Mouse (Mus musculus): Measurements from ENCODE around the gene Tnk1.

Tnk1 gene

GRCm38 (mm10) chr11:69838714-69839104, 19.8 kb downstream of the Tnk1 start:
- CTCF ChIA-PET: interaction anchor here in 2 of 4 experiments (1.1 to 1.9 kb wide), 10 partner anchors 8 to 363 kb away, joined by 3 to 16 read pairs (median 4); partner anchors contain the start of gene Tmem95 (in 1 of the 2)

GRCm38 (mm10) chr11:69837952-69838713, 20.4 kb downstream of the Tnk1 start, which contains the start of gene Tmem256:
Gene Tmem256, plus strand, starts transcription at chr11:69838514.
- ChIA-PET CTCF (interaction anchor here in 3 of 4 experiments (0.5 to 1.9 kb wide), 22 partner anchors 9 to 809 kb away, joined by 3 to 16 read pairs (median 4); partner anchors contain the start of genes 2810408A11Rik (in 1 of the 3), Fxr2 (in 1 of the 3), Neurl4 (in 1 of the 3) and Rnf167 (in 1 of the 3)), POLR2A (interaction anchor here (0.6 to 4.2 kb wide), 128 partner anchors 9 to 809 kb away, joined by 3 to 83 read pairs (median 5); partner anchors contain the start of genes Eif5a (in 3 of the 4), Tmem102 (in 3 of the 4), Tnk1 (in 3 of the 4) and 2810408A11Rik (in 2 of the 4))

More at GRCm38 (mm10) chr11:69838714-69839104, 19.8 kb downstream of the Tnk1 start:
- POLR2A ChIA-PET: interaction anchor here in 3 of 4 experiments (0.6 to 4.2 kb wide), 79 partner anchors 8 to 470 kb away, joined by 3 to 83 read pairs (median 9); partner anchors contain the start of genes Eif5a (in 3 of the 3), Tmem102 (in 3 of the 3), 2810408A11Rik (in 2 of the 3) and Ctdnep1 (in 2 of the 3)

- CTCF ChIA-PET: interaction anchor here in 2 of 4 experiments (0.6 to 1.9 kb wide), 24 partner anchors 9 to 809 kb away, joined by 3 to 16 read pairs (median 4); partner anchors contain the start of genes 2810408A11Rik (in 1 of the 2), Fxr2 (in 1 of the 2), Neurl4 (in 1 of the 2) and Rnf167 (in 1 of the 2)
- POLR2A ChIA-PET: interaction anchor here (0.6 to 4.2 kb wide), 123 partner anchors 9 to 809 kb away, joined by 3 to 83 read pairs (median 5); partner anchors contain the start of genes Eif5a (in 3 of the 4), Tmem102 (in 3 of the 4), Tnk1 (in 3 of the 4) and 2810408A11Rik (in 2 of the 4)
Measured at GRCm38 (mm10) chr11:69837604-69837951, 21.0 kb downstream of the Tnk1 start, which contains the start of gene Nlgn2. Gene Nlgn2, minus strand, starts transcription at chr11:69837784.

- ChIA-PET POLR2A (interaction anchor here (0.6 to 4.2 kb wide), 73 partner anchors 8 to 778 kb away, joined by 3 to 83 read pairs (median 6); partner anchors contain the start of genes Tmem102 (in 3 of the 4), 2810408A11Rik (in 2 of the 4), Eif5a (in 2 of the 4) and Fgf11 (in 2 of the 4)), CTCF (interaction anchor here (0.5 to 1.9 kb wide), 19 partner anchors 8 to 695 kb away, joined by 3 to 16 read pairs (median 4); partner anchors contain the start of genes 2810408A11Rik (in 1 of the 4), Fxr2 (in 1 of the 4), Neurl4 (in 1 of the 4) and Tmem95 (in 1 of the 4))
Measured at GRCm38 (mm10) chr11:69836703-69837576, 21.6 kb downstream of the Tnk1 start.

- ChIA-PET POLR2A (interaction anchor here in 2 of 4 experiments (1.3 to 4.2 kb wide), 7 partner anchors 35 to 98 kb away, joined by 3 to 83 read pairs (median 25); partner anchors contain the start of genes Fgf11 (in 2 of the 2), Polr2a (in 1 of the 2) and Tmem95 (in 1 of the 2)), CTCF (no interaction called here)
Measured at GRCm38 (mm10) chr11:69835966-69836335, 22.6 kb downstream of the Tnk1 start.

GRCm38 (mm10) chr11:69835326-69835965, 23.1 kb downstream of the Tnk1 start:
- POLR2A ChIA-PET: interaction anchor here in 2 of 4 experiments (1.2 to 3.5 kb wide), 5 partner anchors 10 to 72 kb away, joined by 3 to 83 read pairs (median 7); partner anchors contain the start of genes Fgf11 (in 1 of the 2) and Tmem95 (in 1 of the 2)
- CTCF ChIA-PET: no interaction called here

GRCm38 (mm10) chr11:69834001-69834549, 24.5 kb downstream of the Tnk1 start:
- ChIA-PET POLR2A (interaction anchor here in 3 of 4 experiments (0.7 to 2.8 kb wide), 32 partner anchors 8 to 168 kb away, joined by 3 to 14 read pairs (median 4); partner anchors contain the start of genes Tmem102 (in 2 of the 3), 2810408A11Rik (in 1 of the 3), Cd68 (in 1 of the 3) and Fgf11 (in 1 of the 3)), CTCF (interaction anchor here in 1 of 4 experiments (1.1 kb wide), 1 partner anchor 28 kb away, joined by 3 read pairs; the partner anchor contains the start of gene Tmem102)

GRCm38 (mm10) chr11:69833554-69833953, 25.0 kb downstream of the Tnk1 start:
- ChIA-PET POLR2A (interaction anchor here (0.7 to 2.8 kb wide), 35 partner anchors 8 to 168 kb away, joined by 3 to 14 read pairs (median 4); partner anchors contain the start of genes Tmem102 (in 2 of the 4), 2810408A11Rik (in 1 of the 4), Cd68 (in 1 of the 4) and Eif5a (in 1 of the 4)), CTCF (interaction anchor here in 1 of 4 experiments (1.1 kb wide), 1 partner anchor 28 kb away, joined by 3 read pairs; the partner anchor contains the start of gene Tmem102)

GRCm38 (mm10) chr11:69828832-69829231, 29.7 kb downstream of the Tnk1 start:
- POLR2A ChIA-PET: interaction anchor here in 3 of 4 experiments (0.7 to 2.0 kb wide), 20 partner anchors 9 to 92 kb away, joined by 3 to 14 read pairs (median 4); partner anchors contain the start of genes Tmem256 (in 3 of the 3), Nlgn2 (in 2 of the 3) and Tmem102 (in 2 of the 3)
- CTCF ChIA-PET: interaction anchor here in 2 of 4 experiments (0.6 to 1.2 kb wide), 4 partner anchors 9 to 238 kb away, joined by 3 to 6 read pairs (median 4); partner anchors contain the start of genes Nlgn2 (in 1 of the 2) and Tmem256 (in 1 of the 2)

GRCm38 (mm10) chr11:69823456-69823855, 35.1 kb downstream of the Tnk1 start:
- ChIA-PET POLR2A (interaction anchor here in 2 of 4 experiments (0.6 to 1.2 kb wide), 3 partner anchors 8 to 18 kb away, joined by 3 read pairs; partner anchors contain the start of genes Gm39566 (in 1 of the 2) and Tmem102 (in 1 of the 2)), CTCF (interaction anchor here in 1 of 4 experiments (0.6 kb wide), 1 partner anchor 702 kb away, joined by 3 read pairs; no protein-coding TSS in a partner anchor)

GRCm38 (mm10) chr11:69822080-69822479, 36.5 kb downstream of the Tnk1 start, which contains the start of gene Spem1:
Gene Spem1, minus strand, starts transcription at chr11:69822180.
- POLR2A ChIA-PET: interaction anchor here in 2 of 4 experiments (0.5 to 1.3 kb wide), 4 partner anchors 12 to 195 kb away, joined by 3 to 5 read pairs (median 3); partner anchors contain the start of genes Dlg4 (in 1 of the 2), Nlgn2 (in 1 of the 2) and Tmem256 (in 1 of the 2)
- CTCF ChIA-PET: no interaction called here

- ChIA-PET POLR2A (interaction anchor here in 1 of 4 experiments (0.7 to 1.5 kb wide), 2 partner anchors 9 to 34 kb away, joined by 3 read pairs; no protein-coding TSS in a partner anchor), CTCF (interaction anchor here in 1 of 4 experiments (1.3 kb wide), 1 partner anchor 19 kb away, joined by 4 read pairs; the partner anchor contains the start of genes Nlgn2 and Tmem256)
Measured at GRCm38 (mm10) chr11:69818871-69819270, 39.7 kb downstream of the Tnk1 start.

- POLR2A ChIA-PET: interaction anchor here in 2 of 4 experiments (1.5 to 5.4 kb wide), 3 partner anchors 13 to 34 kb away, joined by 3 to 54 read pairs (median 23); partner anchors contain the start of genes Tmem102 (in 2 of the 2) and Fgf11 (in 1 of the 2)
- CTCF ChIA-PET: no interaction called here
Measured at GRCm38 (mm10) chr11:69818365-69818764, 40.2 kb downstream of the Tnk1 start, which contains the start of gene Spem2. Gene Spem2, minus strand, starts transcription at chr11:69818465.

GRCm38 (mm10) chr11:69816520-69816919, 42.0 kb downstream of the Tnk1 start:
- ChIA-PET CTCF (interaction anchor here in 3 of 4 experiments (0.6 to 2.0 kb wide), 10 partner anchors 10 to 251 kb away, joined by 3 to 11 read pairs (median 3); partner anchors contain the start of genes Tmem102 (in 2 of the 3) and Tmem256 (in 1 of the 3)), POLR2A (interaction anchor here (0.7 to 5.4 kb wide), 38 partner anchors 8 to 405 kb away, joined by 3 to 54 read pairs (median 4); partner anchors contain the start of genes Nlgn2 (in 2 of the 4), Tmem102 (in 2 of the 4), Tmem256 (in 2 of the 4) and 2810408A11Rik (in 1 of the 4))

- ChIA-PET POLR2A (interaction anchor here in 2 of 4 experiments (0.7 to 5.4 kb wide), 16 partner anchors 8 to 56 kb away, joined by 3 to 54 read pairs (median 6); partner anchors contain the start of genes Nlgn2 (in 2 of the 2), Tmem102 (in 2 of the 2), Tmem256 (in 2 of the 2) and Fgf11 (in 1 of the 2)), CTCF (interaction anchor here in 2 of 4 experiments (0.8 to 1.9 kb wide), 5 partner anchors 10 to 96 kb away, joined by 3 to 8 read pairs (median 4); partner anchors contain the start of genes Tmem102 (in 1 of the 2) and Tmem95 (in 1 of the 2))
Measured at GRCm38 (mm10) chr11:69815155-69815554, 43.4 kb downstream of the Tnk1 start, which contains the start of gene Gm39566. Gene Gm39566, minus strand, starts transcription at chr11:69815298.
